Mouse (Mus musculus) testis, adult 2 months (tissue): ENCODE results near the gene Sec14l2.

ENCODE experiments used
- CTCF ChIP-seq: fragments of 200-500 bp; IDR thresholded peaks from 2 replicates; pipeline ENCODE4 v1.5.1; 2012; ENCODE audit warnings: low read depth, mild to moderate bottlenecking, inconsistent platforms, low read length, moderate library complexity; ENCODE audit not compliant: control insufficient read depth, insufficient read depth, insufficient replicate concordance
- POLR2A ChIP-seq: fragments of 200-500 bp; IDR thresholded peaks from 2 replicates; pipeline ENCODE4 v1.6.1; 2012; ENCODE audit warnings: low read depth, mild to moderate bottlenecking, inconsistent platforms, low read length, moderate library complexity; ENCODE audit not compliant: control insufficient read depth

GRCm38 (mm10) chr11:4103522-4103921 lies 19.7 kb downstream of the Sec14l2 start:
- no peak for TF ChIP-seq POLR2A
- no peak for TF ChIP-seq CTCF
